Mouse (Mus musculus): Measurements from ENCODE around the gene Samd4b. TPM values are rescaled to one million over a fixed set of nuclear protein-coding genes. Genes with fewer than 3 reads are reported as not detected.
A peak's percentile ranks its signal among the peaks of the same experiment; 100 is the strongest.
"Not testable (repeated sequence)": the region's sequence is repeated elsewhere in the genome, so short reads cannot be mapped to it uniquely, and the experiment has no call there.

The Samd4b gene
- polyA plus RNA-seq, 1 experiment = 83.9 TPM

DNA sequence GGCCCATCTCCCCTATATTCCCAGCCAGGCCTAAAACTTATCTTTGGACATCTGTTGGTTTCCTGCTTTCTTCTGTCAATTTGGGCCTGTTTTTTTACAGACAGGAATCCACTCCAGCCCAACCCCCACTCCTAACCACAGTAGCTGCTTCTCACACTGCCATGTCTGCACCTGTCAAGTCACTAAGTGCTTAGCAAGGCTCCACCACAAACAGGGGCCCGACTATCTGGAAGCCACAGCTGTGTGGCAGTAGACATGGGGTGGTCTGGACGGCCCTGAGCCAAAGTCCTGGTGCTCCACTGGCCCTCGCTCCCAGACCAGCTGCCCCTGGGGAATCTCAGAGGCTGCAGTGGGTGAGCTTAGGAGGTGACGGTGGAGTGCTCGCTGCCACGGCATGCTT is 40.2 kb downstream of the Samd4b start:
- no peak for DNase-seq (ENCODE audit: low read depth)
- no peak for TF ChIP-seq POLR2A (IDR thresholded peaks at IDR 0.05; ENCODE audit: borderline replicate concordance, extremely low read depth, insufficient read depth, insufficient read length, poor library complexity, severe bottlenecking)

DNA sequence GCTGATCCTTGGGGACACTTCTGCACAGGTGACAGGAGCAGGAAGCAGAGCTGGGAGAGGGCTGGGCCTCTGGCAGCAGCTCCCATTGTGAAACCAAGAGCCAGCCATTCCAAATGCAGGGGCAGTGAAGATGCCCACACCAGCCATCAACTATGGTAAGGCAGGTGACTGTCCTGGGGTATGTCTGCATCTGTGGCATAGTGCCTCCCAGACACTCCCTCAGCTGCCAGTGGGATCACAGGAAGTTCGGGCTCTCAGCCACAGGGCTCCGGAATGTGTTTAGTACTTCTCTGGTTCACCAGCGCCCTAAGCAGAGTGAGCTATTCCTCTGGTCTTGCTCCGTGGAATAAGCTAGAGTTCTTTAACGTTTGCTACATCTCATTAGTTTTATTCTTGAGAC is 40.9 kb downstream of the Samd4b start:
- TF ChIP-seq POLR2A (IDR thresholded peaks at IDR 0.05; ENCODE audit: borderline replicate concordance, extremely low read depth, insufficient read depth, insufficient read length, poor library complexity, severe bottlenecking) (no peak), CTCF (IDR thresholded peaks at IDR 0.05; ENCODE audit: borderline replicate concordance, extremely low read depth, insufficient read depth, insufficient read length) (no peak)
- no peak for DNase-seq (ENCODE audit: low read depth)

DNA sequence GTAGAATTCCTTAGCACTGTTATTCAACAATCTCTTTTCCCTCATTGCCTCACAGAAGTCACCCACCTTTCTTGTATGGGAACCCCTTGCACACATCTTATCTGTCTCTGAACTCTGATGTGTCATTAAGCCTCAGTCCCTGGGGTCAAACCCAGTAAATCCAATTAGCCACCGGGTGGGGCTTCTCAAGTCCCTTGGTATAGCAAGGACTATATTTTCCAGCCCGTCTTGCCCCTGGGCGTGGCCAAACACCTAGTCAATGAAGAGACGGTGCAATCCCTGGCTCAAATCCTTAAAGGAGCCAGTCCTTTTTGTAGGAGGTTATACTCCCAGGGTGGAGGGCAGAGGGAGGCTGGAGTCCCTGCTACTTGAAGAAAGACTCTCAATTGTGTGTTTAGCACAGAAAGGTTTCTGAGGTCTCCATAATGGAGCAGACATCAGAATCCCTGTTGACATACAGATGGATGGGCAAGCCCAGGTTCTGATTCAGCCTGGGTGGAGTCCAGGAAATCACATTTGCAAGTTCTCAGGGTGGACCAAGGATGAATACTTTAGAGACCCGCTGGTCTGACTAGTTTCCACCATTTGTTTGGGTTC is 41.9 kb downstream of the Samd4b start:
- DNase-seq (ENCODE audit: low read depth) = no peak
- TF ChIP-seq CTCF (IDR thresholded peaks at IDR 0.05; ENCODE audit: borderline replicate concordance, extremely low read depth, insufficient read depth, insufficient read length) (no peak), POLR2A (IDR thresholded peaks at IDR 0.05; ENCODE audit: borderline replicate concordance, extremely low read depth, insufficient read depth, insufficient read length, poor library complexity, severe bottlenecking) (no peak)

DNA sequence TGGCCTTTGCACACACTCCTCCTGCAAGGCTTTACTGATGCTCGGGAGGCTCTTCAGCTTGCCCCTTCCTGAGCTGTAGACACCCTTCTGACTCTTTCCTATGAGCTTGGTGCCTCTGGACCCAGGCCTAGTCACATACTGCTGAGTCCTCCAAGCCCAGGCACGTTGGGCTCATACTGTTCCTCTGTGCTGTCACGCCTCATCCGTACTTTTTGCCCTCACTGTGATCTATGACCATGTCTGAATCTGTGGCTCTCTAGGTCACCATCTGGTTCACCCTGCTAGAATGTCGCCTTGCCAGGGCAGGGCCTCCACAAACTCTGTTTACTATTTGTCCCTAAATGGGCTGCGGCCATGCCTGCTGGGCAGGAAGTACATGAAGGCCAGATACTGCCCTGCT is 44.9 kb downstream of the Samd4b start:
- no peak for TF ChIP-seq CTCF (IDR thresholded peaks at IDR 0.05; ENCODE audit: borderline replicate concordance, extremely low read depth, insufficient read depth, insufficient read length)
- TF ChIP-seq POLR2A (IDR thresholded peaks at IDR 0.05; ENCODE audit: borderline replicate concordance, extremely low read depth, insufficient read depth, insufficient read length, poor library complexity, severe bottlenecking) = no peak

DNA sequence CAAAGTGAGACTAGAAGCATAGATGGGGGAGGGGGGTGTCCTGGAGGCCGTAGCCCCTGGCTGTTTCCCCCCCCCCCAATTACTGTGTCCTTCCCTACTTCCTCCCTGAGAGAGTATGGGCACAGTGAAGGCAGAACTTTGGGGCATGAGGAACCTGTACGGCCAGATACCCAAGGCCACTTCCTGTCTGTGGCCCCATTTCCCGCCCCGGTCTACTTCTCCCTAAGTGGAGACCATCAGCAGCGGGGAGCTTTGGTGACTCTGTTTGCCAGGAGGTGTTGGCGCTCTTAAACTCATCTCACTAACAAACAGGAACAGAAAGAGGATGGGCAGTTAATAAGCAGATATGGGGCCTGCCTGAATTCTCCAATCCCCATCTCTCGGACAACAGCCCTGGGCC is 50.3 kb downstream of the Samd4b start:
- DNase-seq (ENCODE audit: low read depth) = no peak
- TF ChIP-seq CTCF (IDR thresholded peaks at IDR 0.05; ENCODE audit: borderline replicate concordance, extremely low read depth, insufficient read depth, insufficient read length) (no peak), POLR2A (IDR thresholded peaks at IDR 0.05; ENCODE audit: borderline replicate concordance, extremely low read depth, insufficient read depth, insufficient read length, poor library complexity, severe bottlenecking) (no peak)

More for the DNA sequence above, 44.9 kb downstream of the Samd4b start:
- DNase-seq (ENCODE audit: low read depth) = no peak

DNA sequence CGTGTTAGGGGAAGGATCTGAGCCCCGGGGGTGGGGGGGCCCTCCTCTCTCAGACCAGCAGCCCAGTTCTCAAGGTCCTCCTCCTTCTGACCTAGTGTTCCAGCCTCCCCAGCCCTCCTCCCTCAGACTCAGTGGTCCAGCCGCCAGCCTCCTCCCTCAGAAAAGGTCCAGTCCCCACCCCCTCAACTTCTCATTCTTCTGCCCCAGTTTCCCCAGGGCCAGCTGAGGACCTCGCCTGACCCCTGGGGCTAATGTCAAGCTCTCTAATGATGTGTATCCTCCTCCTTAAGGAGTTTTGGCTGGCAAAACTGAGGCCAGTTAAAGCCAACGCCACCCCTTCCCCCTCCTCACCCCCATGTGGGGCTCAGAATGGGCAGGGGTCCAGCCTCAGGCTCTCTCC is 50.8 kb downstream of the Samd4b start, which contains the start of gene Nccrp1:
Gene Nccrp1 (minus strand): TSS at position 101 of the 400 bp plus-strand sequence.
- DNase-seq (ENCODE audit: low read depth) = no peak
- TF ChIP-seq CTCF (IDR thresholded peaks at IDR 0.05; ENCODE audit: borderline replicate concordance, extremely low read depth, insufficient read depth, insufficient read length) (no peak), POLR2A (IDR thresholded peaks at IDR 0.05; ENCODE audit: borderline replicate concordance, extremely low read depth, insufficient read depth, insufficient read length, poor library complexity, severe bottlenecking) (no peak)

DNA sequence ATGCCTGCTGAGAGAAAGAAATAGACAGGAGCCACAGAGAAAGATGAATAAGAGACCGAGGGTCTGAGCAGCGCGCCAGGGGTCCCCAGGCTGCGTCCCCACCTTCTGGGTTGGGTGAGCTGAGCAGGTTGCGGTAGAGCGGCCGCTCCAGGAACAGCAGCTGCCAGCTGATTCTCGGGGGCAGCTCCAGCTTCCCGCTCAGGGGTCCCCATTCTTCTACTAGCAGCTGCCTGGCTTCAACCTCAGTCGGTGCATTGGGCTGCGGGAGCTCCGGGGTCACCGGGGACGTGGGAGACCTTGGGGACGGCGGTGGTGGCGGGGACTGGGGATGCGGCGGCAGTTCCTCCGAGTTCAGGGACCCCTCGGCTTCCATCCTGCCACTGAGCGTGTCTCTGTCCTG is 51.3 kb downstream of the Samd4b start:
- TF ChIP-seq POLR2A (IDR thresholded peaks at IDR 0.05; ENCODE audit: borderline replicate concordance, extremely low read depth, insufficient read depth, insufficient read length, poor library complexity, severe bottlenecking) (no peak), CTCF (IDR thresholded peaks at IDR 0.05; ENCODE audit: borderline replicate concordance, extremely low read depth, insufficient read depth, insufficient read length) (no peak)
- peak; percentile 14 for DNase-seq (ENCODE audit: low read depth)

DNA sequence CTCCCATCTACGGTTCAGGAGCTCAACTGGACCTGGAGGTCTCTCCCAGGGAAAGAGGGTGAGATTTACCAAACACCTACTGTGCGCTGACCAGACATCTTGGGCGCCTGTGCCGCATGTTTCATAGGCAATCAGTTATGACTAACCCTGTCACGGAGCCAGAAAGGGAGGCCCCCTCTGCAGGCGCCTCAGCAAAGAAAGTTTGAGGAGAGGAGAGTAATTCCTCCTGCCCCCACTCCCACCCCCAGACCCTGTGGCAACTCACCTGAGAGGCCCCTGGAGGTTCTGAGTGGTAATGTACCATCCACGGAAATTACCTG is 52.1 kb downstream of the Samd4b start:
- no peak for TF ChIP-seq POLR2A (IDR thresholded peaks at IDR 0.05; ENCODE audit: borderline replicate concordance, extremely low read depth, insufficient read depth, insufficient read length, poor library complexity, severe bottlenecking)
- no peak for TF ChIP-seq CTCF (IDR thresholded peaks at IDR 0.05; ENCODE audit: borderline replicate concordance, extremely low read depth, insufficient read depth, insufficient read length)
- DNase-seq (ENCODE audit: low read depth) = no peak

DNA sequence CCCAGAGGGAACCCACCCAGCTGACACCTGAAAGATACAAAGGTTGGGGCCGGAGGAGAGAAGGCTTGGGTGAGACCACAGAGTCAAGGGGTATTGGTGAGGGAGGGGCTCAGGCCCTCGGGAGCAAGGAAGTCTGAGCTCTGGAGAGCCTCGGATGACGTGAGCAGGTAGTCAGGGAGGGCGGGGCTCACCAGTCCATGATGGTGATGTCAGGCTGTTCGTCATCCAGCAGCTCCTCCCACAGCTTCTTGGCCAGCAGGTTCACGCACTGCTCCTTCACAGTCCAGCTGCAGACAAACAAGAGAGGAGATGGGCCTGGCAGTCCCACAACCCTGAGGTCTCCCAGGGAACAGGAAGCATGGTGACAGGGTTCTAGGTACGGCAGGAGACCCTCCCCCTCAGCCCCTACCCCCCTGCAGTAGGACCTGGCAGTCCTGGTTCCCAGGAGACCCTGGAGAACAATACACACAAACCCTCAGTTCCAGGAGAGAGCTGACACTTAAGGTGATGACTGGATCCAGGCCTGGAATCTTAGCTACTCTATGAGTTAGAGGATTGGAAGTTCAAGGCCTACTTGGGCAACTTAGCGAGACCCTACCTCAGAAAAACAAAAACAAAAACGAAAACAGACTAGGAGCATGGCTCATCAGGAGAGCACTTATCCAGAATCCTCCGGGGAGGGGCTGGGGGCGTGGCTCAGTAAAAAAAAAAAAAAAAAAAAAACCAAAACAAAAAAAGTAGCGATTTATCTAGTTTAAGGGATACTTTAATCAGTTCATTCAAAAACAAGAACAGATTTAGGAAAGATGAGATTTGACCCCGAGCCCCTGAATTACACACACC is 52.7 kb downstream of the Samd4b start:
- TF ChIP-seq POLR2A (IDR thresholded peaks at IDR 0.05; ENCODE audit: borderline replicate concordance, extremely low read depth, insufficient read depth, insufficient read length, poor library complexity, severe bottlenecking) = no peak
- no peak for TF ChIP-seq CTCF (IDR thresholded peaks at IDR 0.05; ENCODE audit: borderline replicate concordance, extremely low read depth, insufficient read depth, insufficient read length)
- peak; percentile 15 for DNase-seq (ENCODE audit: low read depth)

DNA sequence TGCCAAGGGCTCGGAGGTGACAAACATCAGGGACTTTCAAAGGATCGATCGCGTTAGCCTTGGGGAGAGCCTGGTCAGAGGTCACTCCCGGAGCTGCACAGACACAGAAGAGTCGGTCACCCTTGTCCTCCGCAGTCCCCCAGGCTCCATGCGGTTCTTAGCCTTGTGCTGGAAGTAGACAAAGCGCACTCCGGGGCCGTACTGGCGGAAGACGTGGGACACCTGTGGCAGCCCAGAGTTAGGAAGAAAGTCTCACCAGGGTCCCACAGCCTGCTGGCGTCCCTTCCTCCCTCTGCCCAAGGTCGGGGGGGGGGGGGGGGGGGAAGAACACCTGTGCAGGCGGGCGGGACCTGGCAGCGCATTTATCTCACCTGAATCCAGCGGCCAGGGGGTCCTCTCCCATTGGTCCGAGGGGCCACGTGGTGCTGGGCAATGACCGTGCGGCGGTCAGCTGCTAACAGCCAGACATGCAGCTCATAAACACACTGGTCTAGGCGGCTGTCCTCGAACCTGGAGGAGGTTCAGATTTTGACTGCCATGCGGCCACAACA is 53.8 kb downstream of the Samd4b start:
- no peak for DNase-seq (ENCODE audit: low read depth)
- TF ChIP-seq POLR2A (IDR thresholded peaks at IDR 0.05; ENCODE audit: borderline replicate concordance, extremely low read depth, insufficient read depth, insufficient read length, poor library complexity, severe bottlenecking) = no peak
- no peak for TF ChIP-seq CTCF (IDR thresholded peaks at IDR 0.05; ENCODE audit: borderline replicate concordance, extremely low read depth, insufficient read depth, insufficient read length)

DNA sequence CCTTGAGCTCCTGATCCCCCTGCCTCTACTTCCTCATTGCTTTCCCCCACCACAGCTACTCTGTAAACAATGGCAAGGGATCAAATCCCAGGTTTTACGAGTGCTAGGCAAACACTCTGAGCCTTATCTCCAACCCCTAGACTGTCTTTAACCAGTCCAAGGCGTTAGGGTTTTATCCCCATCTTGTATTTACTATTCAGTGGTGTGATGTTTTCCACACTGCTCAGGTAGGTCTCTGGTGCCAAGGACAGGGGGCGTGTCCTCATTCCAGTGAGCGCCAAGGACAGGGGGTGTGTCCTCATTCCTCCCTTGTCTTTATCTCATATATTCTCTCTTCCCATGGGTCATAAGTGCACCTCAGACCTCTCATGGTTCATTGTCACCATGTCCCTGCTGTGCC is 57.4 kb downstream of the Samd4b start, which contains the start of gene Sycn:
Gene Sycn (plus strand): TSS at position 360 of the 400 bp plus-strand sequence.
- TF ChIP-seq CTCF (IDR thresholded peaks at IDR 0.05; ENCODE audit: borderline replicate concordance, extremely low read depth, insufficient read depth, insufficient read length) (no peak), POLR2A (IDR thresholded peaks at IDR 0.05; ENCODE audit: borderline replicate concordance, extremely low read depth, insufficient read depth, insufficient read length, poor library complexity, severe bottlenecking) (no peak)
- no peak for DNase-seq (ENCODE audit: low read depth)

DNA sequence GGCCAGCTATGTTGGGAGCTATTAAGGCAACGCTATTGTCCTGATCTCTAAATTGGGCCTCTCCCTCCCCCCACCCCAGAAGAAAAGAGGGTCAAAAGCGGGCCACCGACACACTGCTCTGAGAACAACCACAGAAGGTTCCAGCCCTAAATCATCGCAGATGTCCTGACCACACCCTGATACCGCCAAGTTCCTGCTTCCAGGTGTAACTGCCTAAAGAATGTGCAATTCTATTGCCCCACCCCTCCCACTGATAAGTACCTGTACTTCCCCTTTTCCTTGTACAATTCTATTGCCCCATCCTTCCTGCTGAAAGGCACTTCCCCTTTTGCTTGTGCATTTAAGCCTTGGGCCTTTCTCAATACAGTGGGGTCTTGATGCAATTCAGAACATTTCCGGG is 59.1 kb downstream of the Samd4b start:
- not testable (repeated sequence) for DNase-seq (ENCODE audit: low read depth)

Measured in brain, embryonic 14.5 days (tissue).